Mouse (Mus musculus) small intestine, adult 2 months (tissue): ENCODE data around the gene Atp2b2.

ENCODE experiments used
- CTCF ChIP-seq: fragments of 200-500 bp; IDR thresholded peaks from 2 replicates; pipeline ENCODE4 v1.5.1; 2012; ENCODE audit warnings: low read depth, mild to moderate bottlenecking, control low read depth, inconsistent platforms, low read length, moderate library complexity, mixed read lengths; ENCODE audit not compliant: insufficient replicate concordance, insufficient read length; ENCODE audit errors: extremely low read depth
- POLR2A ChIP-seq: fragments of 200-500 bp; IDR thresholded peaks from 2 replicates; pipeline ENCODE4 v1.6.1; 2012; ENCODE audit warnings: low read depth, mild to moderate bottlenecking, control low read depth, inconsistent platforms, low read length, moderate library complexity

- TF ChIP-seq POLR2A (no peak), CTCF (no peak)
Observed at GRCm38 (mm10) chr6:113806241-113806640, 236.2 kb downstream of the Atp2b2 start.
